Mouse (Mus musculus) T-helper 1 cell (primary cell): ENCODE results near the gene Kif14.

Source experiments
- in situ Hi-C: fragments of 300-600 bp; cut with MboI, MseI; formaldehyde crosslinking; loops from one replicate; pipeline ENCODE4 v1.15.1; 2025; ENCODE audit warnings: high pct_unique_total_duplicates

The Kif14 gene

DNA sequence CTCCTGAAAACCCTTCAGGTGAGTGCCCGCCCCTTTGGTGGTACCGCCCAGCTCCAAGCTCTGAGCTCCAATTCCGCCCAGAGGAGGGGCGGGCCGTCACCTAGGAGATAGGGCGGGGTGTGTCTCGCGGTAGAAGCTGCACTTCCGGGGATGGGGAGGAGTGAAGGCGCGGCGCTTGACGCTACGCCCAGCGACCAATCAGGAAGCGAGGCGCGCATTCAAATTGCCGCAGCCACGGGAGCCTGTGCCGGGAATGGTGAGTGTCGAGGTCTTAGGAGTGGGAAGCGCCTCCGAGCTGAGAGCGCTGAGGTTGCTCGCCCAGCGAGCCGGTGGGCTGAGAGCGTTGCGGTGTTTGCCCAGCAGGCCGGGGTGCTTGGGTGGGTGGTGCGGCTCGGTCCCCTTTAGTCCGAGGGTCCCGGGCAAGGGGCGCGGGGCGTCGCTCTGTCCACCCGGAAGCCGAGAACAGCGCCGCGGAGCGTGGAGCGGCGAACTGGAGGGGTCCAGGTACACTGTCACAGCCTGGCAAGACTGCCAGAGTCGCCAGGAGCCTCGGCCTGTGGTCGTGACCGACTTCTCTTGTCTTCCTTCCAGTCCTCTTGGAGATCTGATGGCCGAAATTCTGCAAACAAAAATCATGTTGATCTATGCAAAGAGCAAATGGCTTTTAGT is at the start of gene Kif14:
Gene Kif14, plus strand, starts transcription at position 201 of the 669 bp plus-strand sequence.
- in situ Hi-C loops, result no loop called here

DNA sequence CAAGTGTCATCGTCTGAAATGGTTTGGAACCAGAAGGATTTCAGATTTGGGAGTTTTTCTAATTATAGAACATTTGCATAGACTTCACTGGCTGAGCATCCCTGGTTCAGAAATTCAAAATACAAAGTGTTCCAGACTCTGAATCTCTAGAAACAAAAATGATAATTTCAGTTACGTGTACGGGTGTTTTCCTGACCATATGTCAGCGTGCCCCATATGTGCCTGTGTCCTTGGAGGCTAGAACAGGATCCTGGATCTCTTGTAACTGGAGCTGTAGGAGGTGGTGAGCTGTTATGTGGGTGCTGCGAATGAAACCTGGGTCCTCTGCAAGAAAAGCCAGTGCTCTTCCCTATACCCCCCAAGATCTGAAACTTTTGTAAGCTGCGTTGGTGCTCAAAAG is 47.8 kb upstream of the Kif14 start:
- in situ Hi-C loops, result no loop called here

DNA sequence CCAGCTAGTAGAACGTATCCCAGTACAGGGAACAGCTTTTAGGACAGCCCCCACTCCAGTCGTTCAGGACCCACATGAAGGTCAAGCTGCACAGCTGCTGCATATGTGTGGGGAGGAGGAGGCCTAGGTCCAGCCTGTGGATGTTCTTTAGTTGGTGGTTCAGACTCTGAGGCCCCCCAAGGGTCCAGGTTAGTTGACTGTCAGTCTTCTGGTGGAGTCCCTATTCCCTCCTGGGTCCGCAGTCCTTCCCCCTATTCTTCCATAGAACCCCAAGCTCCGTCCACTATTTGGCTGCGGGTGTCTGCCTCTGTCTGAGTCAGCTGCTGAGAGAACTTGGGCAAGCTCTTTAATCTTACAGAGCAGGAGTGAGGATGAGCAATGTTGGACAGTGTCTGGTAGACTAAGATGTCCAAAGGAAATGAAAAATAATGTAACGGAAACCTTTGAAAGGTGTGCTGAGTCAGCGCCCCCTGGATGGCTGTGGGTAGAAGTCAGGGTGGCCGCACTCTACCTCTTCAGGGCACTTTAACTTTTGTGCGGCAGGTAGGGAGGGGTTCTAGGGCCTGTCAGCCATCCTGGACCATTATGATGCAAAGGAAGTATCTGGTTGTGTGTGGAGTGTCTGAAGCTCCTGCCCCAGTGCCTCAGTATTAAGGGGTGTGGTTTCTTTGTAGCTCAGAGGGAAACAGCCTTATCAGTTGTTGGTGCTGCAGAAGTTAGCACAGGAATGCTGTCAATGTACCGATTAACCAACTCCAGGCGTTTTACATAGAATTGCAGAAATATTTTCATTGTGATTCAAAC is 38.8 kb upstream of the Kif14 start:
- in situ Hi-C loops, result no loop called here

DNA sequence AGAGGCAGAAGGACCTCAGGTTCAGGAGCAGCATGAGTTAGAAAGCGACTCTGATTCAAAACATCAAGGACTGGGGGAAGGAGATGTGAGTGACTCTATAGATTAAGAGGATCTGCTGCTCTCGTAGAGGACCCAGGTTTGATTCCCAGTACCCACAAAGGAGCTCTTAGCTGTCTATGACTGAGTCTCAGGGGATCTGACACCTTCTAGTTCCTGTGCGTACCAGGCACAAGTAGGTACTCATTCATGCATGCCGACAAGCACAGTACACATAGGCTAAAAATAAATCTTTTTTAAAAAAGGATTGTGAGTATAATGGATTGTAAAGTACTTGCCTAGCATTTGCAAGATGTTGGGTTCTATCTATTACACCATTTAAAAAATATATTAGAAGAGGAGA is 37.2 kb upstream of the Kif14 start:
- in situ Hi-C loops, result no loop called here

DNA sequence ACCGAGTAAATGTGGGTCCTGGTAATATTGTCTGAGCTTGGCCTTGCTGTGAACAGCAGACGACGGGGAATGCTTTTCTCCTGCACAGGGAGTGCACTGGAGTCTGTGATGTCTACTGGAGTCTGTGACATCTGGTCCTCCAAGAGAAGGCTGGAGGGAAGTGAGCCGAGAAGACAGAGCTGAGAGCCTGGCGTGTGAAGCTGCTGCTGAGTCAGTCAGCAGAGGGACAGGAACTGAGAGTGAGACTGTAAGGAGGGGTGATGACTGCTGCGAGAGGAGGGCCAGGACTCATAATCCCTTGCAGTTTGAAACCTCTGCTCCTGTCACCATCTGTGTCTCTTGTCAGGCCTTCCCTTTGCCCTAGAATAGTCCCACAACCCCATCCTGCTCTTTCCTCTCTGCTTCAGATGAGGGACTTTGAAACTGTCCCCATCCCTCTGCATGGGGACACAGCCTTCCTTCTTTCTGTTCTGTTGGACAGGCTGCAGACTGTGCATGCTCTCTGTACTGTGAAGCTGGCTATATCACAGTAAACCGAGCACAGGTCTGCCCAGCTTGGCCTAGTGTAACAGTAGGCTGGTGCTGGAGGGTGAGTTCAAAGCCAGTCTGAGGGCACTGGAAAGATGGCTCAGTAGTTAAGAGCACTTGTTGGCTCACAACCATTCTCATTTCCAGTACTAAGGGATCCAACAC is 35.9 kb upstream of the Kif14 start:
- in situ Hi-C loops, result no loop called here

DNA sequence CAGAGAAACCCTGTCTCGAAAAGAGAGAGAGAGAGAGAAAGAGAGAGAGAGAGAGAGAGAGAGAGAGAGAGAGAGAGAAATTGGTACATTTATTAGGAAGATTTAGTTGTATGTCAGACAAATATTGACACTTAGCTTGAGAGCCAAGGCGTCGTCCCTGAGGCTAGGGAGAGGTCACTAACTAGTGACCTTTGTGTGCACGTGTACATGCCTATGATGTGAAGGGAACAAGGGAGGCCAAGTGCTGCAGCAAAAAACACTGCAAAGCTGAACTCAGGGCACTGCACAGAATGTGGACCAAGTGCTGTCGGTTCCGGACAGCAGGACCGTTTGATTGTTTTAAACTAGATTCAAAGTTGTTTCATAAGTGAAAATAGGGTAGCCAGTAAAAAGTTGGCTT is 25.4 kb upstream of the Kif14 start:
- in situ Hi-C loops, result no loop called here

DNA sequence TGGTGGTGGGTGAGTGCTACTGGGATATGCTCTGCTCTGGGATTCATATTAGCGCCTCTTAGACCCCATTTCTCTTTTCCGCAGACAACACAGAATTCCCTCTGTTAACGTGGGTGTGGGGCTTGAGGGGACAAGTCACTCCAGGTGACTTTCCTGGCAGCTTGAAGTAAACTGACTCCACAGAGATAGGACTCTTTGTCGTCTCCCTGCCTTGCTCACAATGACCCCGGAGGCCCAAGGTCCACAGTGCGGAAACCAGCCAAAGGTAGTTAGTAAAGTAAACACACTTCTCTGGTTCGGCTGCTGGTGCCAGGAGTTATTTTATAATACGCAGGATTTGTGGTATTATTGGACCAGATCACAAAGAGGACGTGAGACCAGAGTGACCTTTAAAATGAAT is 23.3 kb upstream of the Kif14 start:
- in situ Hi-C loops, result no loop called here

DNA sequence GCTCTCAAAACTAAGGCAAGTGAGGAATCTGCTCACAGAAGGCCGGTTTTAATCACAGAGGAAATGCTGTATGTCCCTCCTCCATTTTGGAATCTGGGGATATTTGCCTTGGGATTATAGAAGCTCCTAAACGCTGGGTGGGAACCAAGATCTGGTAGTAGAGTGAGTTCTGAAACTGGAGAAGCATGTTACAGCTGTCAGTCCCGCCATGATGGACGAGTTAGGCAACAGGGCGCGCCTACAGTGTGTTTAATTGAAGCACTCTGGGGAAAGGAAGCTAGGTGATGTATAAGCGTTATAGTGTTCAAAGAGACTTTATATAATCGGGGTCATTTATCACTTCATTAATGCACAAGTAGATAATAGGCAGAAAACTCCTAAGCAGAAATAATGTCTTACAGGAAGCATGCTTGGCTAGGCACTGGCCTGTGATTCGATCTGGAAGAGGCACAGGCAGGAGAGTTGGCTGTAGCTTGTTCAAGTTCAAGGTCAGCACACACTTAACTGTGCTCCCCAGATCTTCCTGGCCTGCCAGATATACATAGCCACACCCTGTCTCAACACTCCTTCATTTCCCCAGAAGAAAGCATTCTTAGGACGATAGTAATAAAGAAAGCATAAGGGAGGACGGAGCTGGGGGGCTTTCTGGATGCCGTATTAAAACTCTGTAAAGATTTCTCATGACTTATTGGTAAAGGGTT is 21.4 kb upstream of the Kif14 start:
- in situ Hi-C loops, result no loop called here

DNA sequence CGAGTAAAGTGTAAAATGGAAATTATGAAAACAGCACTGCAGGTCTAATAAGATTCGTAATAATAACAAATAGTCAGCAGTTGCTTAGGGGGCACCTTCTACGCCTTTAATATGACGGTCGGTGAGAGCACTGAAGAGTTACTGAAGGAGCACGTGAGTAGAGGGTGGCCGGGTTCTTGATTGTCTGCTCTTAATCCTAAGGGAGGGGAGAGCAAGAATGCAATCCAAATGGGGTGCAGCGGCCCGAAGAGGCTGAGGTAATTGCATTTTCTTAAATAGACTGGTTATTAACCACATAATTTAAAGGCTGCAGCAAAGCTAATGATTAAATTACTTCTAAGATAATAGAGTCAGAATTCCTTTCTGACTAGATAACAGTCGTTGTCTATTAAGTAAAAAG is 19.2 kb upstream of the Kif14 start:
- in situ Hi-C loops, result no loop called here

DNA sequence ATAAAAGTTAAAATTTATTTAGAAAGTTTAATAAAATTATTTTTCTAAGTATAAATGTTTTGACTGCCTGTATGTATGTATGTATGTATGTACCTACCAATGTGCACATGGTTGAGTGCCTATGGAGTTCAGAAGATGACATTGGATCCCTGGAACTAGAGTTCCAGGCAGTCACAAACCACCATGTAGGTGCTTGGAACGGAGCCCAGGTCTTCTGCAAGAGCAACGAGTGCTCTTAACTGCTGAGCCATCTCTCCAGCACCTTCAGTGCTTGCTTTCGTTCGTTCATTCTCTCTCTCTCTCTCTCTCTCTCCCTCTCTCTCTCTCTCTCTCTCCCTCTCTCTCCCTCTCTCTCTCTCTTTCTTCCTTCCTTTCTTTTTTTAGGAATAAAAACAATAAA is 18.8 kb upstream of the Kif14 start:
- in situ Hi-C loops, result no loop called here

DNA sequence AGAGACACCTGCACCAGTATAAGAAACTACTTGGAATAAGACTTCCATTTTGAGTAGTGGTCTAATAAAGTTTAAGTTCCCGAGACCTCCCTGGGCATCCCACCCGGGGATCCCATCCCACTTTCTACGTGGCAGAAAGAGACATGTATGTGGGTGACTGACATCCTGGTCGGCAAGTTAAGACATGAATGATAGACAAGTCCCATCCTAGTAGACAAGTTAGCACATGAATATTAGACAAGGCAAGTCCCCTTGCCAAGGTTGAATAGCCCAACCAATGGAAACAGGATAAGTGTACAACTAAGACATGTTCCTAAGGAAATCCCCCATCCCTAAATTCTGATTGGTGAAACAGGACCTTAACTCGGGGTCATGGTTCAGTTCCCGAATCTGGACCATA is 16.6 kb upstream of the Kif14 start:
- in situ Hi-C loops, result no loop called here

DNA sequence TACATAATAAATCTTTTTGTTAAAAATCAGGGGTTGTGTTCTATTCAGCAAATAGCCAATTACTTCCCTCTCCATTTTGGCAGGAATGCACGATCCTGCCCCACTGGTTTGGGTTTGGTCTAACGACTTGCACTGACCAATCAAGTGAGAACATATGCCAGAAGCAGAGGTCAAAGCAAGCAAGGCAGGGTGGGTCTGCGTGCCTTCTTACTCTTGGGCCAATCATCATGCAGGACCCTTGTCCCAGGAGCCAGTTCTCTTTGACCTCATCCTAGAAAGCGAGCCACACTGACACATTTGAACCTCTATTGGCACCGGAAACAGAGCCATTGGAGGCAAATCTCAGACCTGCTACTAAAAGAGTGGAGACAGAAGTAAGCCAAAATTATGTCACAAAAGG is 15.9 kb upstream of the Kif14 start:
- in situ Hi-C loops, result no loop called here

DNA sequence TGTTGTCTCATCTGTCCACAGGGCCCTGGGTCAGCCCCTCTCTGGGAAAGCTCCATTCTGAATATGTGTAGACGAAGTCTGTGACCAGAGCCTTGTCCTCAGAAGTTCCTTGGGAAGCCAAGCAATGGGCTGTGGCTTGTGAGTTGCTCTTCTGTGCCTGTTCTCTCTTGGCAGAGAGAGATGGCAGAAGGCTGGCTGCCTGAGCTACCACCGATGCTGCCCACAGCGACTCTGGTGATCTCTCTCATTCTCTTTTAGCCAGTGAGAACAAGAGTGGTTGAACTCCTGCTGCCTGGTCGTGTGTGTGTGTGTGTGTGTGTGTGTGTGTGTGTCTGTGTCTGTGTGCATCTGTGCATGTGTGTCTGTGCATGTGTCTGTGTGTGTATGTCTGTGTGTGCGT is 13.7 kb upstream of the Kif14 start:
- in situ Hi-C loops, result no loop called here

DNA sequence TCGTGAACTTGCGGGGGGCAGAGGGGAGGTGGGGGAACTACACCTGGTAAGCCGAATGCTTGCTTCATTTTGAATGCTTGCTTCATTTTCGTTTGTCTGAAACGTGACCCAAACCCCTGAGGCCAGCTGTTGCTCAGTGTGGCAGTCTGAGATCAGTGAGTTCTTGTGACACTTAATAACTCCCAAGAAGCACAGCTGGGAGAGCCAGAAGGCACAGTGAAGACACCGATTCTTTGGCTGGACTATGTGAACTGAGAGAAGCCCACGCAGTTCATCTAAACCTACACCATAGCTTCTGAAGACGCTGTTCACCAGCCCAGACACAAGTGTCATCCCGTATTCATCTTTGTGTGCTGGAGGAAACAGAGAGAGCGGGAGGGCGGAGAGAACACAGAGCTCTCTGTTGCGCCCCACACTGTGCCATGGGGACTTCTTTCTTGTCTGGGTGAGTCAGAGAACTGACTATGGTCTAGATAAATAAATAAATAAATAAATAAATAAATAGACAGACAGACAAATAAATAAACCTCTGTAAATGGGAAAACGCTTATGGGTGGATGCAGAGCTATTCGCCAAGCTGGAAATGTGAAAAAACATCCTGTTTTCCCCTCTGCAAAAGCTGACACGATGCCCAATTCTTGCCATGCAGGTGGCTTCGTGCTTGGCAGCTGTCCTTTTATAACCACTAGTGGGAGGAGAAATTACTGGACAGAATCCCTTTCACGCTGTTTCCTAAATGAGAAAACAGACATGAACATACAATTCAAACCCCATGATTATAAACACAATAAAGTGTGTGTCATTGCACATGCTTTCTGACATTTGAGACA is 10.2 kb upstream of the Kif14 start:
- in situ Hi-C loops, result no loop called here

DNA sequence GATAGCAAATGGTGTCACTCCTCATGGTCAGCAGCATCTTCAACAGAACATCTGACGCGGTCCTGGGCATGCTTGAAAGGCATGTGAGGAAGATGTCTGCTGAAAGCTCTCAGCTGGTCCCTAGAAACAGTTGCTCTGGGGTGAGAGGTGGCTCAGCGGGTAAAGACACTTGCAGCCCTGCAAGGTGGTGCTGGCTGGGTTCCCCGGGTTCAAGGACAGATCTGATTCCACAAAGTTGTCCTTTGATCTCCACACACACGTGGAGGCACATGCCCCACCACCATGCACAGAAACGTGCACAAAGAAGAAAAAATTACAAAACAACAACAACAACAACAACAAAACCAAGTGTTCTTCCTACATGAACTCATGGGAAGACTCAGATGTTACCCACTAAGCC is 9.4 kb upstream of the Kif14 start:
- in situ Hi-C loops, result no loop called here

DNA sequence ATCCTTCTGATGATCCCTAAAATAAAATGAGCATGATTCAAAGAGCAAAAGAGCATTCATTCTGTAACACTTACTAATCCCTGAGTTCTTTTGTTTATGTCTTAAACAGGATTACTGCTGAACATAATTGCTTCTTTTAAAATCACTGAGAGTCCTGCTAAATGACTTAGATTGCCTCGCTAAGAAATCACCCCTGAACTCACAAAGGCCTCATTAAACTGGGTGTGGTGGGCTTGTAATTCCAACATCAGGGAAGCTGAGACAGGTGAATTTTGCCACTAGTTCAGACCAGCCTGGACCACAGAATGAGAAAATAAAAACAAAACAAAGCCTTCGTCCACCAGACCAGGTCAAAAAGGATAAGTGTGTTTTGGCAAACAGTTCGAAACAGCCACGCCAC is 8.7 kb upstream of the Kif14 start:
- in situ Hi-C loops, result no loop called here

DNA sequence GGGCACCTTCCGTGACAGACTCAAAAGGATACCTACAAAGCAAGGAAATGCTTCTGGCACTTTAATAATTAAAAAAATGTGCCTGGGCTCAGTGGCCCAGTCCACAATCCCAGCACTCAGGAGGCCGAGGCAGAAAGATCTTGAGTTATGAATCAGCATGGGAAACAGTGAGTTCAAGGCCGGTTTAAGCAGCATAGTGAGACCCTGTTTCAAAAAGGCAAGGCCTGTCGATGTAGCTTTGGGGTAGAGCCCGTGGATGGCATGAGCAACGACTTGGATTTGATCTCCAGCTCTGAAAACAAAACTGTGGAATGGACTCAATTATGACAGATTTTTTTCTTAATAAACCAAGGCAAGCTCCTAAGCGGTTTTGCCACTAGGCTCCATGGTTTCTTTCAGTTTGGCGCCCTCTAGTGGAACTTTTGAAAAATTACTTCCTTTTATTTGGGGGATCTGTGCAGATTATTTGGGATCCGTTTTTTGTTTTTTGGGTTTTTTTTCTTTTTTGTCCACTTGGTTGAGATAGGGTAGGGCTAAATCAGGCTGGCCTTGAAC is 7.4 kb upstream of the Kif14 start:
- in situ Hi-C loops, result no loop called here

DNA sequence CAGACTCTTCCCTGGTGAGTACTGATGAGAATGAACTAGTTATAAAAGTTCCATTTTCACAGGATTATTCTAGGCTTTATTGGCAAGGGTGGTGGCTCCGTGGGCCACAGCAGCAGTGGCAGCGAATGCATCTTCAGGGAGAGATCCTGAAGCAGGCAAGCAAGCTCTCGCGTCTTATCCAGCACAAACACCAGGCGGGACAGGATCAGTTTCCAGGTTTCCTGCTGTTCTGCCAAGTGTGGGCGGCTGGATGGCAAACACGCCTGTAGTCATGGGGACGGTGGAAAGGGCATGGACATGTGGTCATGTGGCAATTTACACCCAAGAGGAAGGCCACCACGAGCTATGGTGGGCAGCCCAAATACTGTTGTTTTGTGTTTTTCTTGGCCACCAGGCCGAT is 3.7 kb upstream of the Kif14 start:
- in situ Hi-C loops, result no loop called here

DNA sequence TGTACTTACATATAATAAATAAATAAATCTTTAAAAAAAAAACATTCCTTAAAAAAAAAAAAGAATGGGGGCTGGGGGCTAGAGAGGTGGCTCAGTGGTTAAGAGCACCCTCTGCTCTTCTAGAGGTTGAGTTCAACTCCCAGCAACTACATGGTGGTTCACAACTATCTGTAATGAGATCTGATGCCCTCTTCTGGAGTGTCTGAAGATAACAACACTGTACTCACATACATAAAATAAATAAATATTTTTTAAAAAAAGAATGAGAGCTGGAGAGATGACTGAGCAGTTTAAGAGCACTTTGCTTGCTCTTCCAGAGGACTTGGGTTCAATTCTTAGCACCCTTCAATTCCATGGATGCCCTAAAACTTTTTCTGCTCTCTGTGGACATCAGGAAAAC is 975 bp upstream of the Kif14 start:
- in situ Hi-C loops, result no loop called here

DNA sequence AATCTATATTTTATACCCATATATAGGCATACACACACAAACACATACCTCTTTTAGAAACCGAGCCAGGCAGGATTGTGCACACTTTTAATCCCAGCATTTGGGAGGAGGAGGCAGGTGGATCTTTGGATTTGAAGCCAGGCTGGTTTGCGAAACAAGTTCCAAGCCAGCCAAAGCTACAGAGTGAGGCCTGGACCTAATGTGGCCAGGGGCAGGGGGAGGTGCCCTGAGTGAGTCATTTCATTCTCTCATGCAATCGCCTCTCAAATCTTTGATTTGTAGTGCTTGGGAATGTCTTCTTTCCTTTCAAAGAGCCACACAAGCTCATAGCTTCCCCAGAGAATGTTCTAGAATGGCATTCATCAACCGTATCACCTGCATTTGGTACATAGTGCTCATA is 3.3 kb downstream of the Kif14 start:
- in situ Hi-C loops, result no loop called here

DNA sequence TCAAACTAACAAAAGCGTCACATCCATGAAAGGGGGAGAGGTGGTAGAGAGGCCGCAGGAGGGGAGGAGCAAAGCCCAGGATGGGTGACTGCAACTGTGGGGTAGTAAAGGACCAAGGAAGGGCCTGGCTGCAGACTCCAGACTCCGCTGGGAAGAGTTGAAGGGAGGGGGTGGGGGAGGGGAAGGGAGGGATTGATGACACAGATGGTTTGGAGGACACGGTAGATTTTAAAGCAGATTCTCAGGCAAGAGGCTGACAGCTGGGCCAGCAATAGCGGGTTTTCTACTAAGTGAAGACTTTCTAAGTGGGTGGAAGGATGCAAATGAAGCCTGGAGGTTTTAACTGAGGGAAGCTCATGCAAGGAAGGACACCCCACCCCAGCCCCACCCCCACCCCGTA is 4.3 kb downstream of the Kif14 start:
- in situ Hi-C loops, result loop anchor here (10.0 kb wide), 1 partner anchor 616 kb away; no protein-coding TSS in a partner anchor
